Mouse (Mus musculus) liver, adult (tissue): Measurements from ENCODE around the gene Acsbg1.

Experiments
- GATA4 ChIP-seq: IDR thresholded peaks from 2 replicates; pipeline ENCODE4 v1.6.1; 2014; ENCODE audit warnings: mild to moderate bottlenecking, low read length; ENCODE audit not compliant: insufficient replicate concordance

Acsbg1 gene

GRCm38 (mm10) chr9:54642556-54642955 is 19.1 kb downstream of the Acsbg1 start:
- no peak for TF ChIP-seq GATA4

DNA sequence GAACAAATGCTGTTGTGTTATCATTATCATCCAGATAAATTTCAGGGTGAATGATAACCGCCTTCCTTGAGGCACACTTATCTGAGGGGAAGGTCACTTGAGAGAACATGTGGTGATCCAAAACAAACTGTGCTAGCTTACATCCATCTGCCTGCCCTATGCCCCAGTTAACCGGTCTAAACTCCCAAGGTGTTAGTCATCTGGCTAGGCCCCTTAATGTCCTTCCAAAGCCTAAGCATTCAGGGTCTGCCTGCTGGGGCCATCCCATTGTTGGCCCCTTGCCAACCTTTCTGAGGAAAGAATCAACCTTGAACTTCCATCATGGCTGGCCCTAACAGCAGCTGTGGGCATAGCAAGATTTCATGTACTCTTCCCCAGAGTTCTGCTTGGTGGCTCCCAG is 19.5 kb downstream of the Acsbg1 start:
- TF ChIP-seq GATA4: no peak

DNA sequence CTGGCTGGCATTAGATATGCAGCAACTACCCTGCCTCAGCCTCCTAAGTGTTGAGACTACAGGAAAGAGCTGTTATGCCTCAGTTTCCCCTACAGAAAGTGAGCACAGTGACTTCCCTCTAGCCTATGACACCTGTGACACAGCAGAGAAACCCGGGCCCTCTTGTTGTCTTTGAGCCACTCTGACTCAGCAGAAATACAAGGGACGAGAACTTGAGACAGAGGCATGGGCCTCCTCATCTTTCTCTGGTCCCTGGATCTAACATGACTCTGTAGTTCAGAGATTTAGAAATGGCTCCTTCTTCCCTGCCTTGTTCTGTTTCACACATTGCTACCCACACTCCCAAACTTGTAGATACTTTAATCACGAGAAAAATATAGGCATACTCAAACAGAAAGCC is 20.1 kb downstream of the Acsbg1 start:
- no peak for TF ChIP-seq GATA4

DNA sequence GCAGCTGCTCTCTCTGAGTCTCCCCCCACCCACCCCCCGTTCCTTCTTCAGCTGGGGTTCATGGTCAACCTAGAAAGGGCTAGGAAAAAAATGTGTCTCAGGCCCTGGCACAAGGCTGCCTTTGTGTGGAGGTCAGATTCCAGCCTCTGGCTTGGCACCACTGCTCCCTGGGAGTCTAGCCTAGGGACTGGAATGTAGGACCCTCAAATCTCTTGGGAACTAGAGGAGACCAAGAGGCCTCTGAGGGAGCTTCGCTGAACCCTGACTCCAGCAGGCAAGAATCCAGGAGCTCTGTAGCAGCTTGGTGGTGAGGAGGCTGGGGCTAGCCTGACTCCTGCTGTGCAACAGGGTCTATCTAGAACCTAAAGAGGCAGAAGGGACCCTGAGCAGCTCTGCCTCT is 22.5 kb downstream of the Acsbg1 start:
- no peak for TF ChIP-seq GATA4

GRCm38 (mm10) chr9:54637510-54638314 is 24.0 kb downstream of the Acsbg1 start:
- no peak for TF ChIP-seq GATA4

GRCm38 (mm10) chr9:54633401-54633800 is 28.3 kb downstream of the Acsbg1 start:
- no peak for TF ChIP-seq GATA4

- TF ChIP-seq GATA4: no peak
Observed at GRCm38 (mm10) chr9:54630905-54631304, 30.8 kb downstream of the Acsbg1 start.

- no peak for TF ChIP-seq GATA4
Observed at GRCm38 (mm10) chr9:54629613-54630261, 31.9 kb downstream of the Acsbg1 start.

- TF ChIP-seq GATA4: no peak
Observed at GRCm38 (mm10) chr9:54628752-54629151, 32.9 kb downstream of the Acsbg1 start.

DNA sequence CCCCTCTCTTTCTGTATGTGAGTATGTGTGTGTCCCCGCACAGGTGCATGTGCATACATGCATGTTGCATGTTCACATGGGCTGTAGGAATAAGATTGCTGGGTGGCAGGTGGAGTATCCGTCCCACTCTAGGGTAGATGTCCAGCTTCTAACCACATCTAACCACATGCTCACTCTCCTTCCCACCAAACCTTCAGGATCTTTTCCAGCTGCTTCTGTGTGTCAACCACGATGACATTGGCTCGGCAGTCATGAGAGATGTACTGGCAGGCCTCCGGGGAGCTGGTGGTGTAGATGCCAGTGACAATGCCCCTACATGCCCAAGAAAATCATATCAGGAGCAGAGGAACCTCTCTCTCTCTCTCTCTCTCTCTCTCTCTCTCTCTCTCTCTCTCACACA is 34.4 kb downstream of the Acsbg1 start:
- TF ChIP-seq GATA4: no peak

DNA sequence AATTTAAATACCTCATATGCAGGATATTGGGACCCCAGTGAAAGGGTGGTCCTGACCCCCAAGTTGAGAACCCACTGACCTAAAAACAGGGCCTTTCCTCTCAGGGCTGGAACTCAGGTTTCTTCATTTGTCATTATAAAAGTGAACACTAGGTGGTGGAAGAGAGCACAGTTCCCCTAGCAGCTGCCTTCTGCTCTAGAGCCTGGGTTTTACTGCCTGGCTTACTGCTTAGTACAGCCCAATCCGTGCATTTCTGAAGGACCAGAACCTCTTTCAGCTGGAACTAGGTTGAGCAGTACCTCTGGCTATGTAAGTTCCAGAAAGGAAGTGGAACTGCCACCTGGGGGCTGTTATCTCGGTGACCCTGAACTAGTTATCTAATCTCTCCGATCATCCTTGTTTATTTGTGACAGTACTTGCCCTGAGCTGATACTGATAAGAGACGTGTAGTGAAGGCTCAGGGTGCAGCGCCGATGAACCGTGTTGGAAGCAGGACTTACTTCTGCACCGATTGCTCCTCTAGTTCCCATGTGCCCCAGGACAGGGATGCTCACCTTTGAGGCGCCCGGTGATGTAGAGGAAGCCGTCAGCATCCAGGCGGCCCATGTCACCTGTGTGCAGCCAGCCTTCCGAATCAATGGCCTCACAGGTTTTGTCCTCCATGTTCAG is 47.4 kb downstream of the Acsbg1 start:
- no peak for TF ChIP-seq GATA4

DNA sequence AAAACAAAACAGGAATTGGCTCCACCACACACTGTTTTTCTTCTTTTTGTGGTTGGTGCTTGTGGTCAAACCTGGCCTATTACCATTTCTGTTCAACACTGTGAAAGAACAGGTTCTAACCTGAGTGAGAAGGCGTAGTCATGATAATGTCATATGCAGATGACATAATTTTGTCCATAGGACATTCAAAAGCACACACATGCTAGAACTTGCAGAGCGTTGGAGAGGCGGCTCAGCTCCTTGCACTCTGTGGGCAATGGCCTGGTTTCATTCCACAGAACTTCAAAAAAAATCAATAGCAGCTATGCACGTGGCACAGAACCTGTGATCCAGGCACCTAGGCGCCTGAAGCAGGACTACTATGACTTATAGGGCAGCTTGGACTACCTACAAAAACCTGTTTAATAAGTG is 48.9 kb downstream of the Acsbg1 start:
- TF ChIP-seq GATA4: no peak

DNA sequence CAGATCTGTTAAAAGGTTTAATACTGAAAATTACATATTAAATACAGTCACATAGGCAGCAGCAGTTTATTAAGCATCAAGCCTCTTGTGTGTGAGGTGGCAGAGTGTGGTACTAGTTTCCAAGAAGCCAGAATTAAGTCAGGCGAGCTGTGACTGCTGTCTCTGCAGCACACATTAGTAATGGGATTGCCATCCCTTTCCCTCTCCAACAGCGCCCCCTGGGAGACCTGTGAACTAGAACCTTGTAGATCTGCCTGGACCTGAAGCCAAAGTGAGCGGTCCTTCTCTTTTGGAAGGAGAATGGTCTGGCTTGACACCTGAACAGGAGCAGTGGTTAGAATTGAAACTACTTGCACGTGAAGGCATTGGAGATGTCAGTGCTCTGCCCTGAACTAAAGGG is 56.8 kb downstream of the Acsbg1 start:
- TF ChIP-seq GATA4: no peak

- TF ChIP-seq GATA4: no peak
Observed at GRCm38 (mm10) chr9:54604131-54604654, 57.5 kb downstream of the Acsbg1 start.

GRCm38 (mm10) chr9:54602916-54603315 is 58.8 kb downstream of the Acsbg1 start:
- no peak for TF ChIP-seq GATA4

- no peak for TF ChIP-seq GATA4
Observed at GRCm38 (mm10) chr9:54602386-54602785, 59.3 kb downstream of the Acsbg1 start.

DNA sequence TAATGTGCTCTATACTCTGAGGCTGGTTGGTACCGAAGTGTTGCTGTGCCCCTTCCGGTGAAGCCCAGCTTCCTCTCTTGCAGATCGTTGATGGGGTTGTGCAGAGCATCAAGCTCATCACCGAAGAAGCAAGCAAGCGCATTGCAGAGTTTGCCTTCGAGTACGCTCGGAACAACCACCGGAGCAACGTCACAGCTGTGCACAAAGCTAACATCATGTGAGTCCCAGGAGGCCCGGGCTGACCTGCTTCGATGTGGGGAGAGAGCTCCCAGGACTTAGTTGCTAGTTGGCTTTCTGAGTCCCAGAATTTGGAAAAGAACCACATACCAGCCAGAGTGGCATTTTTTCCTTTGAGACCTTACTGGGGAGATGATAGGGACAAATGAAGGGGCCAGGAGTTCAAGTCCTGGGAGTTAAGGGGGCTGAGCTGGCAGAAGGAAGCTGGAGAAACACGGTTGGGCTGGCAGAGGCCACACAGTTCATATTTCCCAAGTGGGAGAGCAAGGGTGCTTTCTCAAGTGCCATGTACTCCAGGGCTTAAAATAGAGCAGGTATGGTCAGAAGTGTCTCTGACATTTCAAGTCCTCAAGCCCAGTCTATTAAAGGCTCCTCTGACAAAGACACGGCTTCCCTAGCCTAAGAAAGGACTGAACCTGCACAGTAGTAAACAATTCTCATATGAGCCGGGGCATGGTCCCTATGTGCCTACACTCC is 64.8 kb downstream of the Acsbg1 start:
- no peak for TF ChIP-seq GATA4
